Mouse (Mus musculus): ENCODE data around the gene Elf5. TPM values are rescaled to one million over a fixed set of nuclear protein-coding genes. Genes with fewer than 3 reads are reported as not detected.
A peak's percentile ranks its signal among the peaks of the same experiment; 100 is the strongest.

Elf5 gene
- polyA plus RNA-seq, 1 experiment from 2014 or later = 3.1 TPM

DNA sequence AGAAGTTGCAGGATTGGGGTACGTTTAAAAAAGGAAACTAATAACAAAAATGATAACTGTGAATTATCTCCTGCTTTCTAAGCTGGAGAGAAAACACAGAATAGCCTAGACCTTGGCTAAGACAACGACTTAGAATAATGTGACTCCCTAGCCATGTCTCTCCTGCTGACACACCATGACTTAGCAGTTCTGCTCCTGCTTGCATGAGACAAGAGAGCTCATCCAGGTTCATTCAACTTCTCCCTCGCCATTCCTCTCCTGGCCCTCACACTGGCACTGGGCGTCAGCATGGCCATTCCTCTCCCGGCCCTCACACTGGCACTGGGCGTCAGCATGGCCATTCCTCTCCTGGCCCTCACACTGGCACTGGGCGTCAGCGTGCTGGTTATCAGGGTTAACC is 68.8 kb downstream of the Elf5 start:
- Histone ChIP-seq H3K9me3 (ENCODE audit: low read length) (no peaks in the 10 kb centered on the region), H3K27ac (ENCODE audit: low read length) (no peak overlapping the region), H3K4me1 (ENCODE audit: insufficient read depth, low read length) (peaks cover 18% of the 10 kb centered on the region), H3K4me3 (ENCODE audit: low read length) (no peak overlapping the region), H3K9ac (replicated peaks; ENCODE audit: low read length) (no peak overlapping the region), H3K4me2 (replicated peaks; ENCODE audit: low read depth, low read length) (no peak overlapping the region), H3K27me3 (ENCODE audit: insufficient read depth, low read length) (no peaks in the 10 kb centered on the region), H3K36me3 (ENCODE audit: insufficient read depth, low read length) (peaks cover 7% of the 10 kb centered on the region; the same call in 1 of the 2 replicates)
- no peak for ATAC-seq (ENCODE audit: low FRiP score, low TSS enrichment)
- 88% methylated on average over 8 of the region's 8 CpGs for WGBS

DNA sequence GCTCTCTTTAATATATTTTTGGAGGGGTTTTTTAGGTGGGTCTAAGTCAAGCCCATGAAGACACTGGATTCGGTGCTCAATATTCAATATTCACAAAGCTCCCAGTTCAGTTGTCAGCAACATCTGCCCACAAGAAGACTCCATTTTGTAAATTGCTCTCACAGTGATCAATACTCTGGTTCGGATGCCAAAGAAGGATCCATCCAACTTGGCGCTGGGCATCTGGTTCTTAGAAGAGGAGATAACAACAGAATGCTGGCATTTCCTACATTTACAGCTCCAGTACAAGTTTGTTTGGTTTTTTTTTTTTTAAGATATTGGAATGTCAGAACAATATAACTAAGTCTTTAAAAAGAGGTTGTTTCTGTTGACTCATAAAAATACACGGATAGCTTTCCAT is 69.4 kb downstream of the Elf5 start:
- H3K27ac ChIP-seq (ENCODE audit: low read length) = no peak overlapping the region
- H3K4me3 ChIP-seq (ENCODE audit: low read length) = no peak overlapping the region
- 97% methylated on average over 4 of the region's 4 CpGs for WGBS
- no peak overlapping the region for H3K4me2 ChIP-seq (replicated peaks; ENCODE audit: low read depth, low read length)
- no peaks in the 10 kb centered on the region for H3K27me3 ChIP-seq (ENCODE audit: insufficient read depth, low read length)
- no peak for ATAC-seq (ENCODE audit: low FRiP score, low TSS enrichment)
- peaks cover 18% of the 10 kb centered on the region for H3K4me1 ChIP-seq (ENCODE audit: insufficient read depth, low read length)
- H3K9ac ChIP-seq (replicated peaks; ENCODE audit: low read length) = no peak overlapping the region
- H3K36me3 ChIP-seq (ENCODE audit: insufficient read depth, low read length) = peaks cover under 1% of the 10 kb centered on the region; the same call in 1 of the 2 replicates
- no peaks in the 10 kb centered on the region for H3K9me3 ChIP-seq (ENCODE audit: low read length)

DNA sequence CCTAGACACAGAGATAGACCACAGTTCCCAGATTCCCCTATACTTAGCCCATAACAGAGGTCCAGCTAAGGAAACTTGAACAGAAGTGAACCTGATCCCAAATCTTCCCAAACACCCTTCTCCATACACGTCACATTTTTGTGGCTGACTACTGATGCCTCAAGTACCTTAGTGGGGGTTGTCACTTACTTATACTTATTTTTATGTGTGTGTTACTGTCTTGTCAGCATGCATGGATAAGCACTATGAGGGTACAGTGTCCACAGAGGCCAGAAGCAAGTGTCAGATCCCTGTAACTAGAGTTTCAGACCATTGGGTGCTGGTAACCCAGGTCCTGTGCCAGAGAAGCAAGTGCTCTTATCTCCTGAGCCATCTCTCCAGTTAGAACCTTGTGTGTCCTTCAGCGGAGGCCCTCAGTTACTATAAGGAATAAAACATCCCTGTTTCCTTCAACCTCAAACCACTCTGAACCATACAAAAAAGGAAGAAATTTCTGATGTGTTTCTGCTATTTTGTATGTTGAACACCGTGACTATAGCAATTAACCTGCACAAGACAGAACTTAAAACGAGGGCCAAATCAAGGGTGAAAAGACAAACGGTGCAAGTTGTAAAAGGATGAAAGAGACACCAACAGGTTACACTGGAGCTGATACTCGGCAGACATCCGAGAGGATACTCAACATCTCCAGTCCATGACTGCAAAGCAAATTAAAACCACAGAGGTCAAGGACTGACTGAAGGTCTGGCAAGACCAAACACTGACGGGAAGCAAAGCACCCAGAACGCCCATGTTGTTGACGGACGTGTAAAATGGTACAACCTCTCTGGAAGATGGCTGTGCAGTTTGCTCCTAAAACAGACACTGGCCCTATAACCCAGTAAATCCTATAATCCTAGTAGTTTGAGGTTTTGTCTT is 70.1 kb downstream of the Elf5 start:
- peaks cover 18% of the 10 kb centered on the region for H3K4me1 ChIP-seq (ENCODE audit: insufficient read depth, low read length)
- no peak overlapping the region for H3K9ac ChIP-seq (replicated peaks; ENCODE audit: low read length)
- H3K4me3 ChIP-seq (ENCODE audit: low read length) = no peak overlapping the region
- WGBS = 45% methylated on average over 11 of the region's 11 CpGs
- ATAC-seq (ENCODE audit: low FRiP score, low TSS enrichment) = no peak
- no peak overlapping the region for H3K27ac ChIP-seq (ENCODE audit: low read length)
- no peaks in the 10 kb centered on the region for H3K9me3 ChIP-seq (ENCODE audit: low read length)
- no peaks in the 10 kb centered on the region for H3K36me3 ChIP-seq (ENCODE audit: insufficient read depth, low read length)
- no peaks in the 10 kb centered on the region for H3K27me3 ChIP-seq (ENCODE audit: insufficient read depth, low read length)
- no peak overlapping the region for H3K4me2 ChIP-seq (replicated peaks; ENCODE audit: low read depth, low read length)

DNA sequence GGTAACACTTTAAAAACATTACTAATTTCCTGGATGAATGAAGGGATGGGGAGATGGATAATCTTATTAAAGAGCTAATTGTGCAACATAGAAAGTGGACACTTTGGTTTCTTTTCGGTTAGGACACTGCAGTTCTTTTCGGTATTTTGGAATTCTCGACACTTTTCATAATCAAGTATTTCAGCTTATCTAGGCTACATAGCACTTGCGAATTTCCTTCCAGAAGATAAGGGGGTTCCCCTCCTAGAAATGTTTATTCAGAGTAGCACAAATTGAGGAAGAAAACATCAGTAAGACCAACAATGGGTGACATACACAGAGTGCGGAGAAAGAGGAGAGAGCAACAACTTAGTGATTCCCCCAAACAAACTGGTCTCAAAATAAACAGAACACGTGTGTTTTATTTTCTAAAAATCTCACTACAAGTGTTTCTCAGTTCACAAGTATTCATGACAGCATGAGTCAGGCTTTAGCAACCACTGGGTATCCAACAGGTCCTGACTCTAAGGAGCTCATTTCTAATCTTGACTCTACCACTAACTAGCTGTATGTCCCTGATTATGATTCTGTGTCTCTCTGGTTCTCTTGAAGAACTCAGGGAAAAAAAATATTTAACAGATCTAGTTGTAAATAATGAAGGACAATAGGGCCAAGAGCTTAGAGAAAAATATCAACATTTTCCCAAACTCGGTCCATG is 71.9 kb downstream of the Elf5 start:
- ATAC-seq (ENCODE audit: low FRiP score, low TSS enrichment) = no peak
- Histone ChIP-seq H3K9ac (replicated peaks; ENCODE audit: low read length) (no peak overlapping the region), H3K27me3 (ENCODE audit: insufficient read depth, low read length) (no peaks in the 10 kb centered on the region)

DNA sequence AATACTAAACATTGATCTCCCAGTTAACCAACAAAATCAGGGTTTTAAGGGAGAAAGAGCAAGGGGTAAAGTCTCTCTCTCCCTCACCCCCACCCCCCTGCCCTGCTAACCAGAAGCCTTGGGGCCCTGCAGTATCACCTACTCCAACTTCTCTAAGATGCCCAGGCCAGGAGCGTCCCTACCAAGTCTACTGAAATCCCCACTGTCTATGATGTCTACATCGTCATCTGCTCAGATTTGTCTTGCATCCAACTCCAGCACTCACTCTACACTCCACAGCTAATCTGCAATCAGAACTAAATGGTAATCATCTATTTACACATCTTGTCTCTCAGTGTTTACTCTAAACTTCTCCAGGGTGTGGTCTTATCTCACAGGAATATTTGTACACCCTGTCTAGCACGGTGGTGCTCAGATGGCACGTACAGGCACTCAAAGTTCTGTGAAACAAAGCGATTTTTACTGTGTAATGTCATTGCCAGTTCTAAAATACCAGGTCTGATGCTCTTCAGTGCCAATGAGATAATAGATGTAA is 72.6 kb downstream of the Elf5 start:
- no peak for ATAC-seq (ENCODE audit: low FRiP score, low TSS enrichment)
- WGBS = 28% methylated on average over 5 of the region's 5 CpGs
- H3K27me3 ChIP-seq (ENCODE audit: insufficient read depth, low read length) = no peaks in the 10 kb centered on the region
- H3K9ac ChIP-seq (replicated peaks; ENCODE audit: low read length) = peak overlapping the region; percentile 78
- H3K4me2 ChIP-seq (replicated peaks; ENCODE audit: low read depth, low read length) = peak overlapping the region; percentile 85
- H3K9me3 ChIP-seq (ENCODE audit: low read length) = no peaks in the 10 kb centered on the region
- H3K27ac ChIP-seq (ENCODE audit: low read length) = peak overlapping the region; percentile 89; the same call in 1 of the 2 replicates
- H3K4me3 ChIP-seq (ENCODE audit: low read length) = peak overlapping the region; percentile 66
- H3K4me1 ChIP-seq (ENCODE audit: insufficient read depth, low read length) = peaks cover 14% of the 10 kb centered on the region
- no peaks in the 10 kb centered on the region for H3K36me3 ChIP-seq (ENCODE audit: insufficient read depth, low read length)

More for the DNA sequence above, 71.9 kb downstream of the Elf5 start:
- Histone ChIP-seq H3K9me3 (ENCODE audit: low read length) (no peaks in the 10 kb centered on the region), H3K36me3 (ENCODE audit: insufficient read depth, low read length) (no peaks in the 10 kb centered on the region), H3K27ac (ENCODE audit: low read length) (no peak overlapping the region), H3K4me1 (ENCODE audit: insufficient read depth, low read length) (peaks cover 14% of the 10 kb centered on the region), H3K4me2 (replicated peaks; ENCODE audit: low read depth, low read length) (peak overlapping the region; percentile 85), H3K4me3 (ENCODE audit: low read length) (peak overlapping the region; percentile 66)
- WGBS = 87% methylated on average over 7 of the region's 7 CpGs

DNA sequence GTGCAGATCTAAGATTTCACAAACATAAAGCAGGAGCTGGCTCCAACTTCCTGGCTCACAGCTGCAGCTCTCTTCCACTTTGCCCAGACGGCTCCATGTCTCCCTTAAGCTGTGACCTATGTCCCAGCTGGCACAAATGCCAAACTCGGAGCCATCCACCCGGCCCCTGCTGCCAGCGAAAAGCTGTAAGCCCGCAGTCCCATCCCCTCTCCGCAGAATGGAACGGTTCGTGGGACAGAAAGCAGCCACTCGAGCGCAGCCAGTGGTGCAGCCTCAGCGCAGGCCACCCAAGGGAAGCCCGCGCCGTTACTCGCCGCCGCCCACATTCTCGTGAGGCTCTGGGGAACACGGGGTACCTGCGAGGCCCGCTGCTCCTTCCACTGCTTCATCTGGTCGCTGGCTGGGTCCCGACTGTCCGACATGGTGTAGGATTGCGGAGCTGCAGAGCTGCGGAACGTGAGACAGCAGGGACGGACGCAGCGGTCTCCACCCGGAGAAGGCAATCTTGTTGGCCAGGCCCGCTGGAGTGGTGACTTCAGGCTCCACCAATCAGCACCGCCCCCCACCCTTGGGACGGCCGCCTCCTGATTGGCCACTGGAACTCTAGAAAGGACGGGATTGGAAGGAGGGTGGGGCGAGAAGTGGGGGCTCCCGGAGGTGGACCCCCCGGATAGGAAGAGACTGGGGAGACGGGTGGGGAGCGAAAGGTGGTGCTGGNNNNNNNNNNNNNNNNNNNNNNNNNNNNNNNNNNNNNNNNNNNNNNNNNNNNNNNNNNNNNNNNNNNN is 73.3 kb downstream of the Elf5 start, which contains the start of gene Cat:
TSS of gene Cat (minus strand) at position 544 of the 785 bp plus-strand sequence.
- under 1% methylated on average over 41 of the region's 41 CpGs for WGBS
- no peaks in the 10 kb centered on the region for H3K27me3 ChIP-seq (ENCODE audit: insufficient read depth, low read length)
- H3K4me1 ChIP-seq (ENCODE audit: insufficient read depth, low read length) = peaks cover 14% of the 10 kb centered on the region
- H3K27ac ChIP-seq (ENCODE audit: low read length) = peak within 1 kb of the TSS; percentile 89
- ATAC-seq (ENCODE audit: low FRiP score, low TSS enrichment) = peak; percentile 99
- no peaks in the 10 kb centered on the region for H3K9me3 ChIP-seq (ENCODE audit: low read length)
- no peaks in the 10 kb centered on the region for H3K36me3 ChIP-seq (ENCODE audit: insufficient read depth, low read length)
- peak within 1 kb of the TSS; percentile 66 for H3K4me3 ChIP-seq (ENCODE audit: low read length)
- peak within 1 kb of the TSS; percentile 85 for H3K4me2 ChIP-seq (replicated peaks; ENCODE audit: low read depth, low read length)
- H3K9ac ChIP-seq (replicated peaks; ENCODE audit: low read length) = peak within 1 kb of the TSS; percentile 78

DNA sequence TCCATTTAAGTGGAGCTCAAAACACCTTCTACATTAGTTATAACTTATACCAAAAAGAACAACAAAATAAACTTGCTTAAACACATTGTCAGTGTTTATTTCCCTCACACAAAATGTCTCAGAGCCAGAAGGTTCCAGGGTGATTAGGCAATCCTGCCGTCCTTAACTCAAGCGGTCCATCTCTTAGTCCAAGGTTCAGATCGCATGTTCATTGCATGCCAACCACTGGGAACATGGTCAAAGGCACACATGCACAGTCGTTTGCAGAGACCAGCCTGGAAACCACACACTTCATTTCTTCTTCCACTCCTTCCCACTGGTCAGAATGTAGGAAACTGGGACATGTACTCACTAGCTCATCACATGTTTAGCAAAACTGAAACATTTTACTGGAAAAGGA is 81.0 kb downstream of the Elf5 start:
- Histone ChIP-seq H3K4me2 (replicated peaks; ENCODE audit: low read depth, low read length) (no peak overlapping the region), H3K36me3 (ENCODE audit: insufficient read depth, low read length) (no peaks in the 10 kb centered on the region), H3K9me3 (ENCODE audit: low read length) (no peaks in the 10 kb centered on the region), H3K27ac (ENCODE audit: low read length) (no peak overlapping the region), H3K9ac (replicated peaks; ENCODE audit: low read length) (no peak overlapping the region), H3K4me1 (ENCODE audit: insufficient read depth, low read length) (no peaks in the 10 kb centered on the region), H3K4me3 (ENCODE audit: low read length) (no peak overlapping the region), H3K27me3 (ENCODE audit: insufficient read depth, low read length) (no peaks in the 10 kb centered on the region)
- 89% methylated on average over 4 of the region's 4 CpGs for WGBS
- ATAC-seq (ENCODE audit: low FRiP score, low TSS enrichment) = no peak

DNA sequence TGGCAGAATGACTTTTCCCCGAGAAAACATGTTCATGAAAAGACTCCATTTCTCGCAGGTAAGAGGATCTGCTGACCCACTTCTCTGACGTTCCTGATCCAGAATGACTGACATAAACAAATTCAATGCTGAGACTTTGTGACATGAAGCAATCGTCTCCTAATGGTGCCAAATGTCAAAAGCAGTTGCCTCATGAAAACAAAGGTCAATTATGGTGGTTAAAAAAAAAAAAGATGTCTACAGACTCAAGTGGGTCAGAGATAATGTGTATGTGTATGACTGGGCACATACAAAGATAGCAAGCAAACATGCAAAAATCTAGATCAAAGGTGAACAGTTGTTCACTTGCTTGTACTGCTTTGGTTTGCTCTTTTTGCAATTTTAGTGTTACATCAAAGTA is 82.3 kb downstream of the Elf5 start:
- H3K9me3 ChIP-seq (ENCODE audit: low read length) = no peaks in the 10 kb centered on the region
- WGBS = 76% methylated on average over 4 of the region's 4 CpGs
- H3K4me1 ChIP-seq (ENCODE audit: insufficient read depth, low read length) = no peaks in the 10 kb centered on the region
- no peak for ATAC-seq (ENCODE audit: low FRiP score, low TSS enrichment)
- no peaks in the 10 kb centered on the region for H3K27me3 ChIP-seq (ENCODE audit: insufficient read depth, low read length)
- no peak overlapping the region for H3K4me3 ChIP-seq (ENCODE audit: low read length)
- H3K9ac ChIP-seq (replicated peaks; ENCODE audit: low read length) = no peak overlapping the region
- no peak overlapping the region for H3K27ac ChIP-seq (ENCODE audit: low read length)
- H3K36me3 ChIP-seq (ENCODE audit: insufficient read depth, low read length) = no peaks in the 10 kb centered on the region
- H3K4me2 ChIP-seq (replicated peaks; ENCODE audit: low read depth, low read length) = no peak overlapping the region

DNA sequence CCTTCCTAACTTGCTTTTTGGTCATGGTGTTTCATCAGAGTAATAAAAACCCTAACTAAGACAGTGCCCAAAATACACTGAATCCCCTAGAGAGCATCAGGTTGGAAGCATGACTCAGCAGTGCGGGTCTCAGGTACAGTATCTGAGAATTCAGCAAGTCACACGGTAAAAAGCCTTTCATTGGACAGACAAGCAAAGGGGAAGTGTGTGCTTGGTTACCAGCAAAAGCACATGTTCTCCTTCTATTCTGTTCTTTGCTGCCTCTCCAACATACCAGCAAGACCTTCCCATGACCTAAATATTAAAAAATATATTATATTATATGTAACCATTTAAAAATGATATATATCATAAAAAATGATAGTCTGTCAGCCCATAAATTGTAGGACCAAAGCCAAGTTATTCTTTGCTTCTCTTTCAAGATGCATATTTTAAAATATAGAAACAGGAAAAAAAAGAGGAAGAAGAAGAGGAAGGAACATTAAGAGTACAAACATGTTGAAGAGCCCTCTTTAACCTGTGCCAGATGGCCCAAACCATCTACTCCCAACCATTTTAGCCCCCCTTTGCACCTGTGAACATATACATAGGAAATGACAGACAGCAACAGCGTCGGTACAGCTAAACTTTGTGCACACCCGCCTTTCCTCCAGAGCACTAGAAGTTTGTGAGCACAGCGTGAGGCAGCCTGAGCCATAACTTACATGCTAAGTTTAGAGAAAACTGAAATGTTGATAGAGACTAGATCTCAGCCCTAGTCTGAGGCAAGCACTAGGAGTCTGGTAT is 84.3 kb downstream of the Elf5 start:
- no peak overlapping the region for H3K9ac ChIP-seq (replicated peaks; ENCODE audit: low read length)
- no peak overlapping the region for H3K27ac ChIP-seq (ENCODE audit: low read length)
- no peak overlapping the region for H3K4me3 ChIP-seq (ENCODE audit: low read length)
- H3K4me1 ChIP-seq (ENCODE audit: insufficient read depth, low read length) = no peaks in the 10 kb centered on the region
- H3K9me3 ChIP-seq (ENCODE audit: low read length) = no peaks in the 10 kb centered on the region
- H3K36me3 ChIP-seq (ENCODE audit: insufficient read depth, low read length) = no peaks in the 10 kb centered on the region
- no peaks in the 10 kb centered on the region for H3K27me3 ChIP-seq (ENCODE audit: insufficient read depth, low read length)
- no peak overlapping the region for H3K4me2 ChIP-seq (replicated peaks; ENCODE audit: low read depth, low read length)
- 82% methylated on average over 6 of the region's 6 CpGs for WGBS
- ATAC-seq (ENCODE audit: low FRiP score, low TSS enrichment) = no peak
